Mouse (Mus musculus): ENCODE results near the gene Gbf1. TPM values are rescaled to one million over a fixed set of nuclear protein-coding genes. Genes with fewer than 3 reads are reported as not detected.

Gene Gbf1
- polyA plus RNA-seq, 1 experiment = 61.8 TPM

DNA sequence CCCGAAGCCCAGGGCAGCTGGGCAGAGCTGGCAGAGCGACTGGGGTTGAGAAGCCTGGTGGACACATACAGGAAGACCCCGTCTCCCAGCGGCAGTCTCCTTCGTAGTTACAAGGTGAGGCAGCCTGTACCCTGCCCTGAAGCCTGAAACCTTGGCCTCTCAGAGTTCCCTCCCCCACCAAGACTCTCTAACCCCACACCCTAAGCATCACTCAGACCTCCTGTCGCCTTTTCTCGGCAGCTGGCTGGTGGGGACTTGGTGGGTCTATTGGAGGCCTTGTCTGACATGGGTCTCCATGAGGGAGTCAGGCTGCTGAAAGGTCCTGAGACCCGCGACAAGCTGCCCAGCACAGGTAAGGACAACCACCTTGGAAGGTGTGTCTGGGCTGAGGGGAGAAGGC is 159.0 kb downstream of the Gbf1 start:
- H3K27me3 ChIP-seq (ENCODE audit: control insufficient read depth, insufficient read depth, insufficient read length) = no peaks in the 10 kb centered on the region
- peaks cover 15% of the 10 kb centered on the region for H3K36me3 ChIP-seq (ENCODE audit: control insufficient read depth, insufficient read depth)
- no peak overlapping the region for H3K4me3 ChIP-seq
- H3ac ChIP-seq (ENCODE audit: control insufficient read depth, insufficient read length) = no peak overlapping the region
- no peak overlapping the region for H3K4me2 ChIP-seq (ENCODE audit: low read depth)
- TF ChIP-seq USF1 (IDR thresholded peaks at IDR 0.05; ENCODE audit: low read depth) (no peak), SRF (IDR thresholded peaks at IDR 0.05; ENCODE audit: control insufficient read depth, insufficient read length, low read depth) (no peak), REST (IDR thresholded peaks at IDR 0.05; ENCODE audit: insufficient read depth, insufficient read length) (no peak), TCF12 (IDR thresholded peaks at IDR 0.05; ENCODE audit: insufficient read depth, poor library complexity, severe bottlenecking) (no peak), POLR2AphosphoS2 (IDR thresholded peaks at IDR 0.05; ENCODE audit: insufficient read length, low read depth) (no peak), CEBPB (IDR thresholded peaks at IDR 0.05; ENCODE audit: insufficient read depth, poor library complexity, severe bottlenecking) (no peak), E2F4 (IDR thresholded peaks at IDR 0.05; ENCODE audit: insufficient read depth) (no peak), MYOD1 (IDR thresholded peaks at IDR 0.05; ENCODE audit: control insufficient read depth in 1 of 3, insufficient read length in 2 of 3, low read depth in 2 of 3) (no peak), TCF3 (IDR thresholded peaks at IDR 0.05; ENCODE audit: insufficient read length, low read depth) (no peak), MYOG (IDR thresholded peaks at IDR 0.05; ENCODE audit: control insufficient read depth in 1 of 3, insufficient read depth in 1 of 3, insufficient read length in 2 of 3, low read depth in 2 of 3) (no peak), POLR2A (IDR thresholded peaks at IDR 0.05; ENCODE audit: insufficient read length, low read depth) (no peak), MAX (IDR thresholded peaks at IDR 0.05; ENCODE audit: low read depth) (no peak)
- peaks cover 3% of the 10 kb centered on the region for H3K79me2 ChIP-seq (ENCODE audit: control insufficient read depth, insufficient read depth)

DNA sequence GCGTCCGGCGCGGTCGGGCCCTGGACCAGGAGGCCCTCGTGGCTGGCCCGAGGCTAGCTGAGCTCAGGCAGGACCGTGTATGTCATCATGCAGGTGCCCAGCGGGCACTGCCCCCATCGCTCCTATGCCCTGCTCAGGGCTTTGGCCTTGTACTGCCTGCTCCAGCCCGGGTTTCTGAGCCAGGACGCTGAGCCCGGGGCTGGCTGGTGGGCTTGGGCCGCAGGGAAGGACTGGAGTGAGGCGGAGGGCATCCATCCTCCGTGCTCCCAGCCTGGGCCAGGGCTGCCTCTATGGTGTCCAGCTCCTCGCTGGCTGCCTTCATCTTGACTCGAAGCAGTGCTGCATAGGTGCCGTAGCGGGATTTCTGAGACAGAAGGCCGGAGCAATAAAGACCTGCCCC is 160.3 kb downstream of the Gbf1 start:
- Histone ChIP-seq H3K79me2 (ENCODE audit: control insufficient read depth, insufficient read depth) (no peaks in the 10 kb centered on the region), H3K4me3 (no peak overlapping the region), H3K27me3 (ENCODE audit: control insufficient read depth, insufficient read depth, insufficient read length) (peaks cover 10% of the 10 kb centered on the region), H3ac (ENCODE audit: control insufficient read depth, insufficient read length) (no peak overlapping the region), H3K4me2 (ENCODE audit: low read depth) (no peak overlapping the region), H3K36me3 (ENCODE audit: control insufficient read depth, insufficient read depth) (peaks cover 9% of the 10 kb centered on the region)
- TF ChIP-seq TCF12 (IDR thresholded peaks at IDR 0.05; ENCODE audit: insufficient read depth, poor library complexity, severe bottlenecking) (no peak), CEBPB (IDR thresholded peaks at IDR 0.05; ENCODE audit: insufficient read depth, poor library complexity, severe bottlenecking) (no peak), MYOG (IDR thresholded peaks at IDR 0.05; ENCODE audit: control insufficient read depth in 1 of 3, insufficient read depth in 1 of 3, insufficient read length in 2 of 3, low read depth in 2 of 3) (no peak), POLR2AphosphoS2 (IDR thresholded peaks at IDR 0.05; ENCODE audit: insufficient read length, low read depth) (no peak), REST (IDR thresholded peaks at IDR 0.05; ENCODE audit: insufficient read depth, insufficient read length) (no peak), POLR2A (IDR thresholded peaks at IDR 0.05; ENCODE audit: insufficient read length, low read depth) (no peak), E2F4 (IDR thresholded peaks at IDR 0.05; ENCODE audit: insufficient read depth) (no peak), MYOD1 (IDR thresholded peaks at IDR 0.05; ENCODE audit: control insufficient read depth in 1 of 3, insufficient read length in 2 of 3, low read depth in 2 of 3) (no peak), MAX (IDR thresholded peaks at IDR 0.05; ENCODE audit: low read depth) (no peak), USF1 (IDR thresholded peaks at IDR 0.05; ENCODE audit: low read depth) (no peak)

DNA sequence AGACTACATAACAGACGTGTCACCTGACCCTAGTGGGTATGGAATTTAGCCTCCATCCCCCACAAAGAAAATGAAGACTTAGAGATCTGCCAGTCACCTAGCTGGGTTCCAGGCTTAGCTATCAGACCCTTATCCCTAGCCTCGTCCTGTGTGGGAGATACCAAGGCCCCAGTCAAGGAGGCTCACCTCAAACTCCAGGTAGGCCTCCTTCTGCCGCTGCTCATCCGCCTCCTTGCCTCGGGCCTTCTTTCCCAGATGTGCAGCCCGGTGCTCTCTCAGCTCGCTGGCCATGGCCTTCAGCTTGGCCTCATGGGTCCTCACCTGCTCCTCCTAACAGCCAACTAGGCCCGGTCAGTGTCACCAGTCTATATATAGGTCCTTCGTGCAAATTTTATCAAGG is 160.8 kb downstream of the Gbf1 start:
- no peak for TF ChIP-seq CEBPB (IDR thresholded peaks at IDR 0.05; ENCODE audit: insufficient read depth, poor library complexity, severe bottlenecking)
- peaks cover 9% of the 10 kb centered on the region for H3K36me3 ChIP-seq (ENCODE audit: control insufficient read depth, insufficient read depth)
- H3ac ChIP-seq (ENCODE audit: control insufficient read depth, insufficient read length) = no peak overlapping the region
- H3K4me2 ChIP-seq (ENCODE audit: low read depth) = no peak overlapping the region
- H3K4me3 ChIP-seq = no peak overlapping the region
- peaks cover 16% of the 10 kb centered on the region for H3K27me3 ChIP-seq (ENCODE audit: control insufficient read depth, insufficient read depth, insufficient read length)
- H3K79me2 ChIP-seq (ENCODE audit: control insufficient read depth, insufficient read depth) = no peaks in the 10 kb centered on the region

DNA sequence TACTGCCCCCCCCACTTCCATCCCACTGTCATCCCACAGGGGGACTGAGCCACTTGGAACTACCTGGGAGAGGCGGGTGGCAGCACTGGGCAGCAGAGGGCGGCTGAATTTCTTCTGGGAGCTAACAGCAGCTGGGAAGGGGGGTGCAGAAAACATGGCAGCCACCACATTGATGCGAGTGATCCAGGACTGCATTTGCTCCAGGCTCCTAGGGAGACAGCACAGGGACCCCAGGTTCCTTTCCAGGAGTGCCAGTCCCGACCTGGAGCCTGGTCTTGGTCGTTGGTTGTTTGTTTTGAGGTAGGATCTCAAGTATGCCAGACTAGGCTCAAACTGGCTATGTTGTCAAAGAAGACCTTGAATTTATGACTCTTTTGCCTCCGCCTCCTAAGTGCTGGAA is 161.3 kb downstream of the Gbf1 start:
- H3K4me2 ChIP-seq (ENCODE audit: low read depth) = no peak overlapping the region
- H3K4me3 ChIP-seq = no peak overlapping the region
- H3K79me2 ChIP-seq (ENCODE audit: control insufficient read depth, insufficient read depth) = no peaks in the 10 kb centered on the region
- no peak overlapping the region for H3ac ChIP-seq (ENCODE audit: control insufficient read depth, insufficient read length)
- TF ChIP-seq TCF3 (IDR thresholded peaks at IDR 0.05; ENCODE audit: insufficient read length, low read depth) = no peak
- no peak for TF ChIP-seq POLR2AphosphoS2 (IDR thresholded peaks at IDR 0.05; ENCODE audit: insufficient read length, low read depth)
- TF ChIP-seq CEBPB (IDR thresholded peaks at IDR 0.05; ENCODE audit: insufficient read depth, poor library complexity, severe bottlenecking) = no peak
- no peak for TF ChIP-seq MAX (IDR thresholded peaks at IDR 0.05; ENCODE audit: low read depth)
- TF ChIP-seq USF1 (IDR thresholded peaks at IDR 0.05; ENCODE audit: low read depth) = no peak
- TF ChIP-seq POLR2A (IDR thresholded peaks at IDR 0.05; ENCODE audit: insufficient read length, low read depth) = no peak
- TF ChIP-seq REST (IDR thresholded peaks at IDR 0.05; ENCODE audit: insufficient read depth, insufficient read length) = no peak
- TF ChIP-seq TCF12 (IDR thresholded peaks at IDR 0.05; ENCODE audit: insufficient read depth, poor library complexity, severe bottlenecking) = no peak
- no peak for TF ChIP-seq E2F4 (IDR thresholded peaks at IDR 0.05; ENCODE audit: insufficient read depth)
- no peak for TF ChIP-seq SRF (IDR thresholded peaks at IDR 0.05; ENCODE audit: control insufficient read depth, insufficient read length, low read depth)
- TF ChIP-seq MYOD1 (IDR thresholded peaks at IDR 0.05; ENCODE audit: control insufficient read depth in 1 of 3, insufficient read length in 2 of 3, low read depth in 2 of 3) = no peak
- TF ChIP-seq MYOG (IDR thresholded peaks at IDR 0.05; ENCODE audit: control insufficient read depth in 1 of 3, insufficient read depth in 1 of 3, insufficient read length in 2 of 3, low read depth in 2 of 3) = no peak
- peaks cover 20% of the 10 kb centered on the region for H3K27me3 ChIP-seq (ENCODE audit: control insufficient read depth, insufficient read depth, insufficient read length)
- peaks cover 9% of the 10 kb centered on the region for H3K36me3 ChIP-seq (ENCODE audit: control insufficient read depth, insufficient read depth)

DNA sequence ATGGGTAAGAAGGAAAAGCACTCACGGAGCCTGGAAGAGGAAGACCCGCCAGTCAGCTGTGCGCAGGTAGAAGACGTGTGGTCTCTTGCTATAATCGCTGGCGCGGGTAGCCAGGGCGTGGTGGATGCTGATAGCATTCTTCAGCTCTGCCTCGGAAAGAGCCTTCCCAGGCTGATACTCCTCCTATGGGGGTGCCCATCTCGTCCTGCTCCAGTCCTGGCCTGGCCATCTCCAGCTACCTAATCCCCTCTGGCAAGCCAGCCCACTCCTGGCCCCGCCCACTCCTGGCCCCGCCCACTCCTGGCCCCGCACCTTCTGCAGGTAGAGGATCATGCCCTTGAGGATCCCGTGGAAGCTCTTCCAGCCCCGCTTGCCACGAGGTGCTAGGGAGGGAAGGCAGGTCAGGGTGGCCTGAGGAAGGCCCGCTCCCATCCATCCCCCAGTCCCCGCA is 161.9 kb downstream of the Gbf1 start:
- H3K27me3 ChIP-seq (ENCODE audit: control insufficient read depth, insufficient read depth, insufficient read length) = peaks cover 20% of the 10 kb centered on the region
- no peak overlapping the region for H3K4me3 ChIP-seq
- no peak overlapping the region for H3K4me2 ChIP-seq (ENCODE audit: low read depth)
- no peaks in the 10 kb centered on the region for H3K79me2 ChIP-seq (ENCODE audit: control insufficient read depth, insufficient read depth)
- TF ChIP-seq TCF12 (IDR thresholded peaks at IDR 0.05; ENCODE audit: insufficient read depth, poor library complexity, severe bottlenecking) (no peak), MYOD1 (IDR thresholded peaks at IDR 0.05; ENCODE audit: control insufficient read depth in 1 of 3, insufficient read length in 2 of 3, low read depth in 2 of 3) (no peak), E2F4 (IDR thresholded peaks at IDR 0.05; ENCODE audit: insufficient read depth) (no peak), CEBPB (IDR thresholded peaks at IDR 0.05; ENCODE audit: insufficient read depth, poor library complexity, severe bottlenecking) (no peak), MAX (IDR thresholded peaks at IDR 0.05; ENCODE audit: low read depth) (no peak), TCF3 (IDR thresholded peaks at IDR 0.05; ENCODE audit: insufficient read length, low read depth) (no peak), MYOG (IDR thresholded peaks at IDR 0.05; ENCODE audit: control insufficient read depth in 1 of 3, insufficient read depth in 1 of 3, insufficient read length in 2 of 3, low read depth in 2 of 3) (no peak), POLR2A (IDR thresholded peaks at IDR 0.05; ENCODE audit: insufficient read length, low read depth) (no peak), USF1 (IDR thresholded peaks at IDR 0.05; ENCODE audit: low read depth) (no peak), SRF (IDR thresholded peaks at IDR 0.05; ENCODE audit: control insufficient read depth, insufficient read length, low read depth) (no peak), POLR2AphosphoS2 (IDR thresholded peaks at IDR 0.05; ENCODE audit: insufficient read length, low read depth) (no peak), REST (IDR thresholded peaks at IDR 0.05; ENCODE audit: insufficient read depth, insufficient read length) (no peak)
- no peak overlapping the region for H3ac ChIP-seq (ENCODE audit: control insufficient read depth, insufficient read length)
- H3K36me3 ChIP-seq (ENCODE audit: control insufficient read depth, insufficient read depth) = peaks cover 9% of the 10 kb centered on the region
